Mouse (Mus musculus): ENCODE results near the gene Manba. TPM values are rescaled to one million over a fixed set of nuclear protein-coding genes. Genes with fewer than 3 reads are reported as not detected.

The Manba gene
- total RNA-seq (2023): 10 to 100 TPM; 24.3 to 25.2 TPM

GRCm38 (mm10) chr3:135485128-135485899 is at the start of gene Manba:
Gene Manba, plus strand, starts transcription at chr3:135485611.

GRCm38 (mm10) chr3:135437758-135438495 is 47.5 kb upstream of the Manba start, which contains the start of gene Ube2d3:
Gene Ube2d3, plus strand, starts transcription at chr3:135438149.

Other genes with a start within 250 kb of the Manba start
- gene Bdh2, start 204.4 kb upstream of the Manba start, total RNA-seq (2023): under 1 TPM in 1 of 2 experiments, not detected in 1; 0.64 TPM
- not detected for gene Slc9b2, start 177.9 kb upstream of the Manba start, total RNA-seq (2023)
- gene Slc9b1, start 137.6 kb upstream of the Manba start, total RNA-seq (2023): not detected
- 10 to 100 TPM; 21.1 to 22.8 TPM for gene Cisd2, start 61.7 kb upstream of the Manba start, total RNA-seq (2023)
- gene Ube2d3, start 47.5 kb upstream of the Manba start, total RNA-seq (2023): 100 to 1,000 TPM; 437 to 481 TPM
- 100 to 1,000 TPM; 139 to 146 TPM for gene Nfkb1, start 205.9 kb downstream of the Manba start, total RNA-seq (2023)